Mouse (Mus musculus): ENCODE results near the gene Grb10.

Gene Grb10

GRCm38 (mm10) chr11:11943240-11944081 lies 95.0 kb downstream of the Grb10 start:
- no peak for DNase-seq

- no peak for DNase-seq
Observed at GRCm38 (mm10) chr11:11942320-11943217, 95.9 kb downstream of the Grb10 start.

GRCm38 (mm10) chr11:11940833-11941681 lies 97.4 kb downstream of the Grb10 start:
- no peak for DNase-seq

GRCm38 (mm10) chr11:11939611-11940010 lies 98.9 kb downstream of the Grb10 start:
- no peak for DNase-seq

- DNase-seq: no peak
Observed at GRCm38 (mm10) chr11:11938591-11938990, 99.9 kb downstream of the Grb10 start.

GRCm38 (mm10) chr11:11937340-11938030 lies 101.0 kb downstream of the Grb10 start:
- DNase-seq: no peak

GRCm38 (mm10) chr11:11934808-11935207 lies 103.7 kb downstream of the Grb10 start:
- DNase-seq: no peak

GRCm38 (mm10) chr11:11932102-11932789 lies 106.2 kb downstream of the Grb10 start:
- DNase-seq: peak; percentile 25

GRCm38 (mm10) chr11:11931688-11932087 lies 106.8 kb downstream of the Grb10 start:
- no peak for DNase-seq

- DNase-seq: no peak
Observed at GRCm38 (mm10) chr11:11930527-11930926, 108.0 kb downstream of the Grb10 start.

GRCm38 (mm10) chr11:11929059-11929458 lies 109.4 kb downstream of the Grb10 start:
- DNase-seq: no peak

GRCm38 (mm10) chr11:11928586-11928985 lies 109.9 kb downstream of the Grb10 start:
- no peak for DNase-seq

GRCm38 (mm10) chr11:11923900-11924299 lies 114.6 kb downstream of the Grb10 start:
- DNase-seq: no peak

GRCm38 (mm10) chr11:11923345-11923744 lies 115.1 kb downstream of the Grb10 start:
- DNase-seq: no peak

- no peak for DNase-seq
Observed at GRCm38 (mm10) chr11:11922106-11922505, 116.4 kb downstream of the Grb10 start.

GRCm38 (mm10) chr11:11907703-11908413 lies 130.6 kb downstream of the Grb10 start:
- no peak for DNase-seq

- DNase-seq: no peak
Observed at GRCm38 (mm10) chr11:11905518-11905917, 133.0 kb downstream of the Grb10 start.

GRCm38 (mm10) chr11:11904995-11905394 lies 133.5 kb downstream of the Grb10 start:
- DNase-seq: no peak

GRCm38 (mm10) chr11:11901509-11901908 lies 137.0 kb downstream of the Grb10 start:
- DNase-seq: no peak

- no peak for DNase-seq
Observed at GRCm38 (mm10) chr11:11898496-11898895, 140.0 kb downstream of the Grb10 start.
